Mouse (Mus musculus): ENCODE data around the gene Cldn18. TPM values are rescaled to one million over a fixed set of nuclear protein-coding genes. Genes with fewer than 3 reads are reported as not detected.

The Cldn18 gene
- polyA plus RNA-seq, 1 experiment: not detected

DNA sequence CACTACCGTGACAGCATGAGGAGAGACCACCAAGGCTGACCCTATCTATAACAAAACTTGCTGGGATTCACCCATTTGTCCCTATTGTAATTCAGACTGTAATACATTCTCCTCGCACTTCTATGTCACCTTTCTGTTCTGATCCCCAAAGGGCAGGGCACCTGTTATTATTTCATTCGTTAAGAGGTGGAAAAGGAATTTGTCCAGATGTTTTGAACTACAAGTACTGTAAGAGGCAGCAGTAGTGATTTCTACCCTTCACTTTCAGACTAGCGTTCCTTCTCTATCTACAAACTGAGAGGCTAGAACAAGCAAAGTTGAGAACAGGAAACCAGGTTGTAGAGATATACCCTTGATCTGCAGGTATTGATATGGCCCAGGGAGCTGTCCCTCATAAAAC, 6.8 kb downstream of the Cldn18 start:
- Histone ChIP-seq H3K4me3 (ENCODE audit: insufficient read depth, low read length) (no peak overlapping the region), H3K4me1 (ENCODE audit: control insufficient read depth, insufficient read depth, low read length) (no peaks in the 10 kb centered on the region), H3K27ac (ENCODE audit: insufficient read depth, low read length) (no peak overlapping the region)
- TF ChIP-seq CTCF (IDR thresholded peaks at IDR 0.05; ENCODE audit: borderline replicate concordance, insufficient read depth, low read length) (no peak), POLR2A (IDR thresholded peaks at IDR 0.05; ENCODE audit: low read depth, low read length) (no peak)

DNA sequence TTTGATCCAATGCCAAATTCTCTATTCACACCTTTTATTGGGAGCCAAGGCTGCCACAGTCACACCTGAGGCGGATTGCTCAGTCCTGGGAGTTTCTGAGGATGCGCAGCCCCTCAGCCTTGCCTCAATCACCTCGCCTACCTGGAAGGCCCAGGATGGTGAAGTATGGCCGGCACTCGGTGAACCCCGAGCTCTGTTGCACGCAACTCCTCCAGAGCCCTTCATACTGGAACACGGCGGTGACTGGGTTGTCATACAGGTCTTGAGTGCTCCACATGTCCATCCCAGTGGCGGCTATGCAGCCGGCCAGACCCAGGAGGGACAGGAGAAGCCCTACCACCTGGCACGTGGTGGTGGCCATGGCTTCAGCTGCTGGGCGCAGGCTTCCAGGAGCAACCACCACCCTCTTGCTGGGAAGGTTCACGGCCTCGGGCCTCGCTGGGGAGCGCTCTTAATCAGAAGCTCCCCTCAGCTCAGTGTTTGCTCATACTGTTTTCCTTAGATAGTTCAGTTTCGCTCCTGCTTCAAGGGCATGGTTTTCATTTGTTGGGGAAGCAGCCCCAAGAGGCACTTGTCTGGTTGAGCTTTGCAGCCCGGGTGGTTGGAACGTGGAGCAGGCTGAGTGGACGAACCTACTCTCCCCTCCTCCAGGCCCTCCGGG, 7.3 kb downstream of the Cldn18 start:
- no peak overlapping the region for H3K4me3 ChIP-seq (ENCODE audit: insufficient read depth, low read length)

DNA sequence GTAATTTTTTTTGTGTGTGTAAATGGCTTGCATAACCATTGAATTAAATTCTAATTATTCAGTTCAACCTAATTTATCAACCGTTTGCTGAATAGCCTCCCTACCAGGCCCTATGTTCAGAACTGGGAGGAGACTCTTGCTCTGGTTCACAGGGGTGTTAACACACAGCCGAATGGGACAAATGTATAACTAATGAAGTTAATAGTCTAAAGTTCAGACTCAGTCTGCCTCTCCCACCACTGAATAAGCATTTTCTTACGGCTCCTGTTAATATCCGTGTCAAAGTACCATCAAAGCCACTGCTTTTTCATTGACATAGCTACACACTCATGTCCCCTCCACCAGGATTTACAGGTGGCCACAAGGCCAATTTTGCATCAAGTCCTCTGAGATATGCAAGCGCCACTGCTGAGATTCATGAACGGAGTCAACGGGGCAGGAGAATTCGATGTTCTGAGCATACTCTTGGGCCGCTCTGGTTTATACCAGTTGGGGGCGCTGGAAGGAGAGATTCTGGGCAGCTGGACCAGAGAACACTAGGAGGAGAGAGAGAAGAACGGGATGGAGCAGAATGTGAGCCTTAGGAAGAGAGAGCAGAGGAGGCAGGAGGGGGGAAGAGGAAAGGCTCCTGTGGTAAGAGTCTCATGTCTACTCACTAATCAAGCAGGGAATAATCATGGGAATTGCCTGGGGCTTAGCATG, 9.5 kb downstream of the Cldn18 start:
- no peak overlapping the region for H3K27ac ChIP-seq (ENCODE audit: insufficient read depth, low read length)
- TF ChIP-seq POLR2A (IDR thresholded peaks at IDR 0.05; ENCODE audit: low read depth, low read length): no peak
- TF ChIP-seq CTCF (IDR thresholded peaks at IDR 0.05; ENCODE audit: borderline replicate concordance, insufficient read depth, low read length): no peak
- H3K4me1 ChIP-seq (ENCODE audit: control insufficient read depth, insufficient read depth, low read length): no peaks in the 10 kb centered on the region
- H3K4me3 ChIP-seq (ENCODE audit: insufficient read depth, low read length): no peak overlapping the region

More for the DNA sequence above, 7.3 kb downstream of the Cldn18 start:
- no peaks in the 10 kb centered on the region for H3K4me1 ChIP-seq (ENCODE audit: control insufficient read depth, insufficient read depth, low read length)
- no peak overlapping the region for H3K27ac ChIP-seq (ENCODE audit: insufficient read depth, low read length)
- no peak for TF ChIP-seq POLR2A (IDR thresholded peaks at IDR 0.05; ENCODE audit: low read depth, low read length)
- no peak for TF ChIP-seq CTCF (IDR thresholded peaks at IDR 0.05; ENCODE audit: borderline replicate concordance, insufficient read depth, low read length)

DNA sequence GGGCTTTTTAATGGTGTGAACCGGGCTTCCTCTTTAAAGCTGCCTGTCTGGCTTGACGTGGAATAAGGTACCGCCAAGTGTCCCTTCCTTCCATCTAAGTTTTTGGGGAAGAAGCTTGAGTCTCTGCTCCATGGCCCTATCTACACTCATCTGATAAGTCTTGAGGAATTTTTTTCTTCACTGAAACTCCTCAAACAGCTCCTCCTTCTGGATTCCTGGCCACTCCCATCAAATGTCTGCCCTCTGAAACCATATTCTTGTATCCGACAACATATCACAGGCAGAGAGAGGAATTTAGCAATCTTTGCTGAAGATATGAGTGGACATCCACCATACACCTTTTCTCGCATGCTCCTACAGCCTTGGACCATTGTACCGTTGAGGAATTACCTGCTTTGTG, 10.8 kb downstream of the Cldn18 start:
- no peak for TF ChIP-seq CTCF (IDR thresholded peaks at IDR 0.05; ENCODE audit: borderline replicate concordance, insufficient read depth, low read length)
- no peak for TF ChIP-seq POLR2A (IDR thresholded peaks at IDR 0.05; ENCODE audit: low read depth, low read length)
- Histone ChIP-seq H3K4me3 (ENCODE audit: insufficient read depth, low read length) (no peak overlapping the region), H3K27ac (ENCODE audit: insufficient read depth, low read length) (no peak overlapping the region), H3K4me1 (ENCODE audit: control insufficient read depth, insufficient read depth, low read length) (peaks cover 3% of the 10 kb centered on the region; the same call in 1 of the 2 replicates)

DNA sequence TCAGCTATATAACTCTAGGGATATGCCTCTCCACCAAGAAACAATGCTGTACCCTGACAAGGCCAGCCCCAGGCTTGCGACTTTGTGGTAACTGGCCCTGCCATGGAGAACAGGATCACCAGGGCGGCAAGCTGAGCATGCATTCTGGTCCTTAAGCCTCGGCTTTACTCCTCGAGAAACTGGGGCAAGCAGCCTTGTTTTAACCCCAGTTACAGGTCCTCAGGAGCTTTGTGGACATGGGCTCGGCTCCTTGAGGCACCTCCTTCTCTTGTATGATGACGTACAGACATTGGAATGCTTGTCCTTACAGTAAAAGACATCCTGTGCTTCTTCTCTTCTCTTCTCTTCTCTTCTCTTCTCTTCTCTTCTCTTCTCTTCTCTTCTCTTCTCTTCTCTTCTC, 13.4 kb downstream of the Cldn18 start:
- Histone ChIP-seq H3K4me1 (ENCODE audit: control insufficient read depth, insufficient read depth, low read length) (peaks cover 13% of the 10 kb centered on the region; the same call in 1 of the 2 replicates), H3K27ac (ENCODE audit: insufficient read depth, low read length) (no peak overlapping the region), H3K4me3 (ENCODE audit: insufficient read depth, low read length) (no peak overlapping the region)
- TF ChIP-seq CTCF (IDR thresholded peaks at IDR 0.05; ENCODE audit: borderline replicate concordance, insufficient read depth, low read length): no peak
- TF ChIP-seq POLR2A (IDR thresholded peaks at IDR 0.05; ENCODE audit: low read depth, low read length): no peak

DNA sequence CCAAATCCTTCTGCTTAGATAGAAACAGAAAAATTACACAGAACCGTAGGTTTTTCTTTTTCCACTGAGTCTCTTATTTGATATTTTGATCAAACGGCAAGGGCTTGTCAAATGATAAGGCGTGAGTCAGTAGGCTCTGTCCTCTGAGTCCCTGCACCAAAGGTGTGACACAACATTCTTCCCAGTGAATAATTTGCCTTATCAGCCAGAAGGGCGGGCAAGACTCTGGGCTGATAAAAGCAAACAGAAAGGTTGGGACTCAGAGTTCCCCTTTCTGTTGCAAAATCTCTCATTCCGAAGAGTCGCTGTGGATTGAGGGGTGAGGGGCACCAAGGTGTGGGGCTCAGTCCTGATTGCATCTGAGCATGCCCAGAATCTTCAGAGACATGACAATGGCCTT, 14.9 kb downstream of the Cldn18 start:
- Histone ChIP-seq H3K4me3 (ENCODE audit: insufficient read depth, low read length) (no peak overlapping the region), H3K4me1 (ENCODE audit: control insufficient read depth, insufficient read depth, low read length) (peaks cover 13% of the 10 kb centered on the region; the same call in 1 of the 2 replicates), H3K27ac (ENCODE audit: insufficient read depth, low read length) (no peak overlapping the region)
- TF ChIP-seq CTCF (IDR thresholded peaks at IDR 0.05; ENCODE audit: borderline replicate concordance, insufficient read depth, low read length) (no peak), POLR2A (IDR thresholded peaks at IDR 0.05; ENCODE audit: low read depth, low read length) (no peak)

DNA sequence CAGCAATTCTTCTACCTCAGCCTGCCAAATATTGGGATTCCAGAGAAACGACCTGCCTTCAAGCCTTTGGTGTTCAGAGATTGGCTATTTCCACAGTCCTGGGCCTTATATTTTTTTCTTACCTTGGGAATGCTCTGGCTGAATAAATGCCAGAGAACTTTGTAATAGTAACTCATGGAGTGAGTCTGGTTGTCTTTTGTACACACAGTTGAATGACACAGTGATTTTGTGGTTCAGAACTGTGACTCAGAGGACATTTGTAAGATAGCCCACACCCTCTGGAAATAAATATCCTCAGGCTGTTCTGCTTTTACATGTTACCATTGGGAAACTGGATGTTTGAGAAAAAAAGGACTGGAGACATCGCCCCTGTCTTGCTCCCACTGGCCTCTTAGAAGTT, 15.9 kb downstream of the Cldn18 start:
- H3K4me3 ChIP-seq (ENCODE audit: insufficient read depth, low read length): no peak overlapping the region
- TF ChIP-seq POLR2A (IDR thresholded peaks at IDR 0.05; ENCODE audit: low read depth, low read length): no peak
- no peak for TF ChIP-seq CTCF (IDR thresholded peaks at IDR 0.05; ENCODE audit: borderline replicate concordance, insufficient read depth, low read length)
- H3K4me1 ChIP-seq (ENCODE audit: control insufficient read depth, insufficient read depth, low read length): peaks cover 13% of the 10 kb centered on the region; the same call in 1 of the 2 replicates
- peak overlapping the region; percentile 52; the same call in 1 of the 2 replicates for H3K27ac ChIP-seq (ENCODE audit: insufficient read depth, low read length)

DNA sequence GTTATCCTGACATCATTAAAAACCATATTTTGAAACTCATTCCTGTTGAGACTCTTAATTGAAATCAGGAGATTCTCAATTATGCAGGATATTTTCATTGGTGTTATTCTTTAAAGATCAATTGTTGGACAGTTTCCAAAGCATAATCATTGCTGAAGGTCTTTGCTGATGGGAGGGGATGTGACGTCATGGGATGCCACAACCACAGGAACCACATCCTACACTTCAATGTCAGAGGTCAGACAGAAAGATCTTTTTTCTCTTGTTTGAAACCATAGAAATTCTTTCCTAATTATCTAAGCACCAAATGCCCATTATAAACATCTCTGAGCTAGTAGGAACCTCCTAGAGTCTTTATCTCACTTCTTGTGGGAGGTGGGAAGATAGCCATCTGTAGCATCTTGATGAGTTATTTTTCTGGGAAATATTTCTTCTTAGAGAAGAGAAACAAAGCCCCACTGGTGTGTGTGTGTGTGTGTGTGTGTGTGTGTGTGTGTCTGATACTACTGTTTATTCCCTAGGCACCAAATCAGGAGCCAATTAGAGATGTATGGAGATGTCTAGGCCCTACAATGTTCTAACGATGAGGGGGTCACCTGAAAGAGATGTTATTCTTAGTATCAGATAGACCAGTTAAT, 17.2 kb downstream of the Cldn18 start:
- no peak for TF ChIP-seq POLR2A (IDR thresholded peaks at IDR 0.05; ENCODE audit: low read depth, low read length)
- TF ChIP-seq CTCF (IDR thresholded peaks at IDR 0.05; ENCODE audit: borderline replicate concordance, insufficient read depth, low read length): no peak
- no peak overlapping the region for H3K4me3 ChIP-seq (ENCODE audit: insufficient read depth, low read length)
- no peak overlapping the region for H3K27ac ChIP-seq (ENCODE audit: insufficient read depth, low read length)
- peaks cover 13% of the 10 kb centered on the region; the same call in 1 of the 2 replicates for H3K4me1 ChIP-seq (ENCODE audit: control insufficient read depth, insufficient read depth, low read length)

DNA sequence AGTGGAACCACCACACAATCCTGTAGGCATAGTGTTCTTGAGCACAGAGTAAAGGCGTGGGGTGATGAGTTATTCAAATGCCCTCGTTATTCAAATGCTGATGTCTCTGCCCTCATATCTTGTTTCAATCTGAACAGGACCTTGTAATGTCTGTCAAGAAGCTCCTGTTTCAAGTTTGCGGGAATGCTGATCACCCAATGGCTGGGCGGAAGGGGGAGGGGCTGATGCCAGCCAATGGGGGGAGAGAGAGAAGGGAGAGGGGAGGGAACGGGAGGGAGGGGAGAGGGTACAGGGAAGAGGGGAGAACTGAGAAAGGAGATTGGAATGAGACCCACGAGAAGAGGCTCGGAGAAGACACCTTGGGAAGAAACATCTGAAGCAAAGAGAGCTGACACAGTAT, 22.1 kb downstream of the Cldn18 start:
- H3K4me3 ChIP-seq (ENCODE audit: insufficient read depth, low read length): no peak overlapping the region
- no peak for TF ChIP-seq CTCF (IDR thresholded peaks at IDR 0.05; ENCODE audit: borderline replicate concordance, insufficient read depth, low read length)
- TF ChIP-seq POLR2A (IDR thresholded peaks at IDR 0.05; ENCODE audit: low read depth, low read length): no peak
- H3K4me1 ChIP-seq (ENCODE audit: control insufficient read depth, insufficient read depth, low read length): peaks cover 3% of the 10 kb centered on the region; the same call in 1 of the 2 replicates
- no peak overlapping the region for H3K27ac ChIP-seq (ENCODE audit: insufficient read depth, low read length)

DNA sequence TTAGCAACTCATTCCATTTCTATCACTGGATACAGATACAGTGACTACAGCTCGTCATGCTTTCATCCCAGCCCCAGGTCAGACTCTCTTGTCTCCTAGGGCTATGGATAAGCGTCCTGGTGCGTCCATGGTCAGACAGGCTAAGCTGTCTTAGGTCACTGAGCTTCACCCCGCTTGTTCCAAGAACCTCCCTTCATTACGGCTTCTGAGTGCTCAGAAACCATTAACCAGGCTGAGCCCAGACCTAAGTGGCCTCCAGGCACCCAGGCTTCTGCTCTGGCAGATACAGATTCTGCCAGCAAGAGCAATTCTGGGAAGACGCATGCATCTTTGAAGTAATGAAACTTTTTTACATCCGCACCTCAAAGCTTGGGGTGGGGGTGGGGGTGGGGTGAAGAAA, 26.7 kb downstream of the Cldn18 start:
- no peak overlapping the region for H3K27ac ChIP-seq (ENCODE audit: insufficient read depth, low read length)
- no peaks in the 10 kb centered on the region for H3K4me1 ChIP-seq (ENCODE audit: control insufficient read depth, insufficient read depth, low read length)
- no peak overlapping the region for H3K4me3 ChIP-seq (ENCODE audit: insufficient read depth, low read length)
- TF ChIP-seq POLR2A (IDR thresholded peaks at IDR 0.05; ENCODE audit: low read depth, low read length): no peak
